ENCODE assay signal across 8 mouse cellular contexts in genomic region chr16:87699693-87700394, GRCm38 (mm10). TPM values are rescaled to one million over a fixed set of nuclear protein-coding genes. Genes with fewer than 3 reads are reported as not detected.
DNase-seq lines count a peak whose midpoint lies in the region; ATAC-seq and TF ChIP-seq lines count a peak whose summit lies in the region.

No protein-coding gene starts in this region.

- H3K4me2 ChIP-seq in liver, embryonic 12.5 days, result peak overlapping the region; percentile 93
- H3K4me2 ChIP-seq in stomach, postnatal 0 days (replicated peaks; ENCODE audit: low read depth), result peak overlapping the region; percentile 70

- H3K27me3 ChIP-seq in testis, adult 2 months (ENCODE audit: control insufficient read depth, insufficient read depth, low read length), result no peaks in the 10 kb centered on the region
- H3K27me3 ChIP-seq in liver, embryonic 12.5 days (replicated peaks), result no peaks in the 10 kb centered on the region
- H3K27me3 ChIP-seq in stomach, postnatal 0 days (ENCODE audit: control insufficient read depth, insufficient read depth, low read length), result no peaks in the 10 kb centered on the region

- H3K4me3 ChIP-seq in testis, adult 2 months (ENCODE audit: control insufficient read depth, low read depth, low read length), result peak overlapping the region; percentile 90
- peak overlapping the region; percentile 96 for H3K4me3 ChIP-seq in liver, embryonic 12.5 days
- peak overlapping the region; percentile 88 for H3K4me3 ChIP-seq in stomach, postnatal 0 days (ENCODE audit: low read depth, low read length)

- no peak for TF ChIP-seq POLR2A in testis, adult 2 months (IDR thresholded peaks at IDR 0.05; ENCODE audit: control insufficient read depth, low read depth, low read length)

- H3K4me1 ChIP-seq in testis, adult 2 months (ENCODE audit: control insufficient read depth, insufficient read depth, low read length), result peaks cover 12% of the 10 kb centered on the region
- peaks cover 65% of the 10 kb centered on the region for H3K4me1 ChIP-seq in liver, embryonic 12.5 days
- no peaks in the 10 kb centered on the region for H3K4me1 ChIP-seq in stomach, postnatal 0 days (replicated peaks; ENCODE audit: control insufficient read depth, insufficient read depth)

- no peak for DNase-seq in testis, postnatal 10 days (ENCODE audit: low spot score)
- DNase-seq in cerebellum, postnatal 10 days, result peak; percentile 47 to 49
- peak; percentile 31 to 32 for DNase-seq in gastrocnemius, adult 8-10 months (ENCODE audit: low spot score in 2 of 2)
- peak; percentile 70 for DNase-seq in induced T-regulatory cell, adult 2 months (ENCODE audit: low read depth)
- peak; percentile 75 for DNase-seq in stomach, postnatal 0 days (ENCODE audit: low spot score)

- no peak overlapping the region for H3K27ac ChIP-seq in testis, adult 2 months (ENCODE audit: control insufficient read depth, insufficient read depth, low read depth, low read length)
- H3K27ac ChIP-seq in liver, embryonic 12.5 days, result peak overlapping the region; percentile 99
- H3K27ac ChIP-seq in stomach, postnatal 0 days (replicated peaks), result peak overlapping the region; percentile 97

- WGBS in liver, embryonic 12.5 days (ENCODE audit: insufficient replicate concordance), result under 1% methylated on average over 20 of the region's 20 CpGs
- 2% methylated on average over 20 of the region's 20 CpGs for WGBS in stomach, postnatal 0 days

- no peak for TF ChIP-seq CTCF in testis, adult 2 months (IDR thresholded peaks at IDR 0.05; ENCODE audit: control insufficient read depth, insufficient read depth, insufficient replicate concordance, low read depth, low read length)
- TF ChIP-seq CTCF in stomach, postnatal 0 days (IDR thresholded peaks at IDR 0.05; ENCODE audit: low read depth), result no peak

- peak overlapping the region; percentile 97 for H3K9ac ChIP-seq in liver, embryonic 12.5 days
- peak overlapping the region; percentile 92 for H3K9ac ChIP-seq in stomach, postnatal 0 days (ENCODE audit: low read length)

- ATAC-seq in liver, embryonic 12.5 days, result peak; percentile 61
- peak; percentile 34 for ATAC-seq in monocyte, adult 5-6 weeks (replicated peaks; ENCODE audit: insufficient number of reproducible peaks, low FRiP score, low TSS enrichment, poor library complexity, severe bottlenecking)
- ATAC-seq in stomach, postnatal 0 days (ENCODE audit: low FRiP score, low TSS enrichment), result peak; percentile 58

- H3K36me3 ChIP-seq in testis, adult 2 months (ENCODE audit: control insufficient read depth, insufficient read depth, low read length), result no peaks in the 10 kb centered on the region
- H3K36me3 ChIP-seq in liver, embryonic 12.5 days, result no peaks in the 10 kb centered on the region
- no peaks in the 10 kb centered on the region for H3K36me3 ChIP-seq in stomach, postnatal 0 days (ENCODE audit: control insufficient read depth, insufficient read depth, low read length)

- no peaks in the 10 kb centered on the region for H3K9me3 ChIP-seq in liver, embryonic 12.5 days (replicated peaks)
- H3K9me3 ChIP-seq in stomach, postnatal 0 days (ENCODE audit: control insufficient read depth, low read length), result no peaks in the 10 kb centered on the region

- TF ChIP-seq EP300 in stomach, postnatal 0 days (optimal IDR thresholded peaks at IDR 0.05), result no peak

RNA-seq across cellular contexts. Expression of gene Bach1, which starts 1.1 kb away (rescaled TPM):
- polyA plus RNA-seq in testis, adult 2 months (2012; rRNA removed), result 1.0 and 1.7 TPM in 2 replicates
- 10 to 100 TPM; 17.0 to 24.5 (median 20.0) TPM for total RNA-seq in gastrocnemius, adult 8-10 months (2022)
- polyA plus RNA-seq in liver, embryonic 12.5 days (2016; fragmentation: Nextera tagmentation; extraction: Ambion mirVana), result 8.8 and 10.6 TPM in 2 replicates
- 116 to 177 TPM (median 171 TPM) in 3 replicates for total RNA-seq in monocyte, adult 5-6 weeks (2017)
- polyA plus RNA-seq in stomach, postnatal 0 days (2015; fragmentation: Nextera tagmentation; extraction: Ambion mirVana), result 4.3 and 5.3 TPM in 2 replicates
